Comparison of ENCODE assay signal across 8 mouse cellular contexts in the genomic region with DNA sequence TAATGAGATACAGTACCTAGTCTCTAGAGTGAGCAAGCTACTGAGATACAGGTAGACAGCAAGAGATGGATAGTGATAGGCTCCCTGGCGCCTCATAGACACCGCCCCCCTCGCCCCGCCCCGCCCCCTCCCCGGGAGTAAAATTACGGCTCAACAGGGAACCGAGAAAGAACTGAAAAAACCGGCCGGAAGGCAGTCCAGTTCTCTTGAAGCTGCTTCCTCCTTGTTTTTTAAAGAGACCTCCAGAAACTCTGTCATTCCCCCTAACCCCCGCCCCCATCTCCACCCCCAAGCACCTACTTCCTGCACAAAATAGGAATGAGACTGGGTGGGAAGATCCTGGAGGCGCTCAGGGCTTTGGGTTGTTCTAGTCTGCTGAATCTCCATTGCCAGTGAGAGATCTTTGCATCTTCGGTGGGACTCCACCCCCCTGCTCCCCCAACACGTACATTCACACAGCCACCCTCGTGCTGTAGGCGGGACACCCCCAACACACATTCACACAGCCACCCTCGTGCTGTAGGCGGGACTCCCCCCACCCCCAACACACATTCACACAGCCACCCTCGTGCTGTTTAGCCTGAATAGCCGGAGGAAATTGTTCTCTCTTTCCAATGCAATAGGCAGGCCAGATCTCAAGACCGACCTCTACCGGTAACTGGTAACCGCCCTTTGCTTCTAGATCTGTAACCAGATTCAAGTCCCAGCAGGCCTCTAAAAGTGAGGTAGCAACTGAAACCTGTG. TPM values are rescaled to one million over a fixed set of nuclear protein-coding genes. Genes with fewer than 3 reads are reported as not detected.
DNase-seq lines count a peak whose midpoint lies in the region; ATAC-seq lines count a peak whose summit lies in the region.

No protein-coding gene starts in this region.

- DNase-seq in adrenal gland, adult (ENCODE audit: inconsistent age in 2 of 2, low spot score in 1 of 2) = peak; percentile 73 to 91
- peak; percentile 82 for DNase-seq in embryo, embryonic 10 days (ENCODE audit: low spot score)
- DNase-seq in gastrocnemius, adult 8-10 months (ENCODE audit: low spot score in 2 of 2) = peak; percentile 10 to 34
- peak; percentile 28 for DNase-seq in hindlimb bud, embryonic 11.5 days (ENCODE audit: extremely low spot score, low read depth, low spot score)
- peak; percentile 13 to 43 for DNase-seq in left cerebral cortex, adult 8-10 months (ENCODE audit: low spot score in 2 of 2)
- DNase-seq in right cerebral cortex, adult 2 months (ENCODE audit: low spot score in 2 of 2) = peak; percentile 27 to 55
- DNase-seq in urinary bladder, postnatal 25 days (ENCODE audit: low spot score) = peak; percentile 53

- ATAC-seq in megakaryocyte, adult 5-6 weeks (ENCODE audit: poor library complexity, severe bottlenecking) = peak; percentile 78

RNA-seq across cellular contexts. Expression of a gene that starts 26.4 kb away (rescaled TPM):
- total RNA-seq in gastrocnemius, adult 8-10 months (2022) = 10 to 100 TPM; 37.4 to 55.3 (median 41.5) TPM
- 10 to 100 TPM; 73.0 to 80.2 (median 75.8) TPM for total RNA-seq in left cerebral cortex, adult 8-10 months (2022)
- 159 and 200 TPM in 2 replicates for total RNA-seq in megakaryocyte, adult 5-6 weeks (2015)
- total RNA-seq in megakaryocyte, adult 5-6 weeks (2017) = 162 and 176 TPM in 2 replicates

RNA-seq across cellular contexts. Expression of a gene that starts 38.8 kb away (rescaled TPM):
- total RNA-seq in gastrocnemius, adult 8-10 months (2022) = 1 to 10 TPM; 2.6 to 4.5 (median 3.8) TPM
- total RNA-seq in left cerebral cortex, adult 8-10 months (2022) = 1 to 10 TPM; 4.6 to 7.5 (median 7.2) TPM
- 30.8 and 31.5 TPM in 2 replicates for total RNA-seq in megakaryocyte, adult 5-6 weeks (2015)
- total RNA-seq in megakaryocyte, adult 5-6 weeks (2017) = 25.7 and 28.8 TPM in 2 replicates

Comparison
In these comparisons a context has a peak if more than half of its experiments do, and no peak if none do; other contexts are left out.
1. Peak in every context shown above with its lines: DNase-seq and ATAC-seq.
2. DNase-seq: peak in every context shown above with its lines; median percentile 82 in adrenal gland, adult; 82 in embryo, embryonic 10 days; 53 in urinary bladder, postnatal 25 days; 41 in right cerebral cortex, adult 2 months; 28 in hindlimb bud, embryonic 11.5 days; 28 in left cerebral cortex, adult 8-10 months; 22 in gastrocnemius, adult 8-10 months.